Mouse (Mus musculus) liver, adult 2 months (tissue): ENCODE measurements around the gene Apba3.

Experiments
- CTCF ChIP-seq: fragments of 200-500 bp; IDR thresholded peaks from 2 replicates; pipeline ENCODE4 v1.5.1; 2011; ENCODE audit warnings: low read depth, low read length, control low read depth
- POLR2A ChIP-seq: fragments of 200-500 bp; IDR thresholded peaks from 2 replicates; pipeline ENCODE4 v1.6.1; 2011; ENCODE audit warnings: low read length, control low read depth; ENCODE audit not compliant: insufficient read depth; ENCODE audit errors: extremely low read depth

GRCm38 (mm10) chr10:81297845-81298244 is 31.1 kb downstream of the Apba3 start:
- TF ChIP-seq POLR2A: 0 out of 2 replicates have a peak, but pooled peaks have one; percentile 28
- no peak for TF ChIP-seq CTCF
